Mouse (Mus musculus) stomach, postnatal 0 days (tissue): ENCODE measurements at regions not wholly inside any gene's neighbourhood (a gene's known extent, or its start where the extent isn't known, plus 50 kb on each side); places are given as distances from the start of the nearest gene placed in this dataset.
A peak's percentile ranks its signal among the peaks of the same experiment; 100 is the strongest.

Experiments
- ATAC-seq: fragments of 200-750 bp; cut with Nextera tagmentation; 2 replicates; pipeline ENCODE4 v1.8.0; 2017; ENCODE audit not compliant: low FRiP score, low TSS enrichment
- DNase-seq: peaks from one replicate; pipeline ENCODE4 v3.0.0-alpha.2; 2016; ENCODE audit warnings: low spot score
- H3K27ac ChIP-seq: fragments of 300-500 bp; sonication (generic); replicated peaks from 2 replicates; pipeline ENCODE4 v1.5.1; 2014; ENCODE audit warnings: mild to moderate bottlenecking, control low read depth
- H3K27me3 ChIP-seq: fragments of 300-500 bp; sonication (generic); 2 replicates; pipeline ENCODE4 v1.6.1; 2014; ENCODE audit warnings: low read length; ENCODE audit not compliant: control insufficient read depth, insufficient read depth
- H3K36me3 ChIP-seq: fragments of 300-500 bp; sonication (generic); 2 replicates; pipeline ENCODE4 v1.6.1; 2014; ENCODE audit warnings: low read length, mixed read lengths; ENCODE audit not compliant: control insufficient read depth, insufficient read depth
- H3K4me1 ChIP-seq: fragments of 300-500 bp; sonication (generic); replicated peaks from 2 replicates; pipeline ENCODE4 v1.6.1; 2014; ENCODE audit warnings: antibody characterized with exemption; ENCODE audit not compliant: control insufficient read depth, insufficient read depth
- H3K4me2 ChIP-seq: fragments of 300-500 bp; sonication (generic); replicated peaks from 2 replicates; pipeline ENCODE4 v1.6.1; 2014; ENCODE audit warnings: low read depth, mild to moderate bottlenecking, control low read depth, moderate library complexity
- H3K4me3 ChIP-seq: fragments of 300-500 bp; sonication (generic); 2 replicates; pipeline ENCODE4 v1.5.1; 2014; ENCODE audit warnings: low read depth, low read length, control low read depth
- H3K9ac ChIP-seq: fragments of 300-500 bp; sonication (generic); 2 replicates; pipeline ENCODE4 v1.6.1; 2014; ENCODE audit warnings: mild to moderate bottlenecking, low read length, control low read depth, mixed read lengths
- H3K9me3 ChIP-seq: fragments of 300-500 bp; sonication (generic); 2 replicates; pipeline ENCODE4 v1.6.1; 2016; ENCODE audit warnings: low read length; ENCODE audit not compliant: control insufficient read depth
- CTCF ChIP-seq: IDR thresholded peaks from 2 replicates; pipeline ENCODE4 v1.5.1; 2016; ENCODE audit warnings: antibody characterized with exemption, low read depth, mild to moderate bottlenecking, moderate library complexity
- EP300 ChIP-seq: optimal IDR thresholded peaks from 2 replicates; pipeline ENCODE3; 2016; ENCODE audit warnings: antibody characterized with exemption
- WGBS: fragments of 180-500 bp; shearing (Covaris S2); extraction: QIAGEN DNeasy Blood & Tissue Kit; methylation state at CpG from one replicate; pipeline ENCODE4 v1.1.7; 2014; 5-methylcytosine and 5-hydroxymethylcytosine counted together

GRCm38 (mm10) chr10:65716914-65717610, 1378.9 kb upstream of the Jmjd1c start:
- TF ChIP-seq EP300 (no peak), CTCF (no peak)
- ATAC-seq = no peak
- no peaks in the 10 kb centered on the region for H3K9me3 ChIP-seq
- no peak overlapping the region for H3K4me3 ChIP-seq
- no peaks in the 10 kb centered on the region for H3K27me3 ChIP-seq
- no peak overlapping the region for H3K27ac ChIP-seq
- H3K4me1 ChIP-seq = no peaks in the 10 kb centered on the region
- H3K4me2 ChIP-seq = no peak overlapping the region
- H3K36me3 ChIP-seq = no peaks in the 10 kb centered on the region
- H3K9ac ChIP-seq = no peak overlapping the region
- DNase-seq = no peak
- WGBS = 79% methylated on average over 6 of the region's 6 CpGs

- TF ChIP-seq CTCF (no peak), EP300 (no peak)
- 70% methylated on average over 2 of the region's 2 CpGs for WGBS
- Histone ChIP-seq H3K9ac (no peak overlapping the region), H3K4me3 (no peak overlapping the region), H3K27ac (no peak overlapping the region), H3K9me3 (no peaks in the 10 kb centered on the region), H3K4me2 (no peak overlapping the region), H3K4me1 (no peaks in the 10 kb centered on the region), H3K27me3 (no peaks in the 10 kb centered on the region), H3K36me3 (no peaks in the 10 kb centered on the region)
- DNase-seq (no peak), ATAC-seq (no peak)
Measured at GRCm38 (mm10) chr10:65722496-65722895, 1373.4 kb upstream of the Jmjd1c start.

GRCm38 (mm10) chr10:65769451-65769850, 1326.5 kb upstream of the Jmjd1c start:
- no peak overlapping the region for H3K9ac ChIP-seq
- no peaks in the 10 kb centered on the region for H3K27me3 ChIP-seq
- no peak overlapping the region for H3K27ac ChIP-seq
- no peaks in the 10 kb centered on the region for H3K9me3 ChIP-seq
- H3K36me3 ChIP-seq = no peaks in the 10 kb centered on the region
- no peak overlapping the region for H3K4me3 ChIP-seq
- DNase-seq (no peak), ATAC-seq (no peak)
- H3K4me1 ChIP-seq = no peaks in the 10 kb centered on the region
- no peak overlapping the region for H3K4me2 ChIP-seq
- 27% methylated on average over 4 of the region's 4 CpGs for WGBS
- no peak for TF ChIP-seq EP300
- peak; percentile 38 for TF ChIP-seq CTCF

GRCm38 (mm10) chr10:65771936-65772335, 1324.0 kb upstream of the Jmjd1c start:
- H3K4me2 ChIP-seq = no peak overlapping the region
- no peak overlapping the region for H3K9ac ChIP-seq
- 83% methylated on average over 5 of the region's 5 CpGs for WGBS
- no peaks in the 10 kb centered on the region for H3K4me1 ChIP-seq
- no peaks in the 10 kb centered on the region for H3K27me3 ChIP-seq
- ATAC-seq (no peak), DNase-seq (no peak)
- no peaks in the 10 kb centered on the region for H3K9me3 ChIP-seq
- H3K4me3 ChIP-seq = no peak overlapping the region
- TF ChIP-seq CTCF (no peak), EP300 (no peak)
- H3K27ac ChIP-seq = no peak overlapping the region
- no peaks in the 10 kb centered on the region for H3K36me3 ChIP-seq

GRCm38 (mm10) chr10:65784994-65785393, 1310.9 kb upstream of the Jmjd1c start:
- no peak overlapping the region for H3K27ac ChIP-seq
- no peaks in the 10 kb centered on the region for H3K9me3 ChIP-seq
- H3K36me3 ChIP-seq = no peaks in the 10 kb centered on the region
- H3K9ac ChIP-seq = no peak overlapping the region
- H3K27me3 ChIP-seq = no peaks in the 10 kb centered on the region
- no peak overlapping the region for H3K4me3 ChIP-seq
- H3K4me2 ChIP-seq = no peak overlapping the region
- TF ChIP-seq CTCF (no peak), EP300 (no peak)
- WGBS = 83% methylated on average over 8 of the region's 8 CpGs
- ATAC-seq = no peak
- DNase-seq = no peak
- no peaks in the 10 kb centered on the region for H3K4me1 ChIP-seq
